Mouse (Mus musculus) embryonic facial prominence, embryonic 11.5 days (tissue): ENCODE data around the gene Tprn. TPM values are rescaled to one million over a fixed set of nuclear protein-coding genes. Genes with fewer than 3 reads are reported as not detected.

Experiments
- ATAC-seq: fragments of 200-750 bp; cut with Nextera tagmentation; replicated peaks from 2 replicates; pipeline ENCODE4 v1.8.0; 2017; ENCODE audit warnings: low read depth; ENCODE audit not compliant: insufficient number of reproducible peaks, low FRiP score, low TSS enrichment
- DNase-seq: peaks from one replicate; pipeline ENCODE4 v3.0.0-alpha.2; 2015; ENCODE audit warnings: low spot score
- H3K27ac ChIP-seq: fragments of 300-500 bp; sonication (generic); replicated peaks from 2 replicates; pipeline ENCODE4 v1.5.1; 2014; ENCODE audit warnings: mild to moderate bottlenecking, low read depth, low read length, control low read depth
- H3K27me3 ChIP-seq: fragments of 300-500 bp; sonication (generic); 2 replicates; pipeline ENCODE4 v1.6.1; 2014; ENCODE audit warnings: mild to moderate bottlenecking, low read length, moderate library complexity, mixed read lengths; ENCODE audit not compliant: control insufficient read depth, insufficient read depth
- H3K36me3 ChIP-seq: fragments of 300-500 bp; sonication (generic); replicated peaks from 2 replicates; pipeline ENCODE4 v1.6.1; 2014; ENCODE audit warnings: low read depth, mild to moderate bottlenecking, low read length, moderate library complexity, mixed read lengths; ENCODE audit not compliant: control insufficient read depth, insufficient read depth
- H3K4me1 ChIP-seq: fragments of 300-500 bp; sonication (generic); 2 replicates; pipeline ENCODE4 v1.6.1; 2014; ENCODE audit warnings: low read length, mixed read lengths; ENCODE audit not compliant: control insufficient read depth, insufficient read depth
- H3K4me2 ChIP-seq: fragments of 300-500 bp; sonication (generic); 2 replicates; pipeline ENCODE4 v1.6.1; 2014; ENCODE audit warnings: low read depth, mild to moderate bottlenecking, control low read depth, low read length, moderate library complexity
- H3K4me3 ChIP-seq: fragments of 300-500 bp; sonication (generic); 2 replicates; pipeline ENCODE4 v1.5.1; 2014; ENCODE audit warnings: low read depth, low read length, control low read depth
- H3K9ac ChIP-seq: fragments of 300-500 bp; sonication (generic); replicated peaks from 2 replicates; pipeline ENCODE4 v1.6.1; 2014; ENCODE audit warnings: mild to moderate bottlenecking, control low read depth, low read length
- H3K9me3 ChIP-seq: fragments of 300-500 bp; sonication (generic); replicated peaks from 2 replicates; pipeline ENCODE4 v1.6.1; 2016; ENCODE audit warnings: mild to moderate bottlenecking, low read length, inconsistent platforms, mixed read lengths; ENCODE audit not compliant: control insufficient read depth
- WGBS: fragments of 180-500 bp; shearing (Covaris S2); extraction: QIAGEN DNeasy Blood & Tissue Kit; methylation state at CpG from one replicate; pipeline ENCODE4 v1.1.7; 2014; 5-methylcytosine and 5-hydroxymethylcytosine counted together
- polyA plus RNA-seq: library from polyadenylated mRNA; unstranded; fragments of >200 nt; fragmentation: Nextera tagmentation; extraction: Ambion mirVana; gene quantifications from 2 replicates; pipeline ENCODE4 v1.2.1, GENCODE M21; 2014

Tprn gene
- polyA plus RNA-seq, 1 experiment from 2014 or later = 4.3 TPM

DNA sequence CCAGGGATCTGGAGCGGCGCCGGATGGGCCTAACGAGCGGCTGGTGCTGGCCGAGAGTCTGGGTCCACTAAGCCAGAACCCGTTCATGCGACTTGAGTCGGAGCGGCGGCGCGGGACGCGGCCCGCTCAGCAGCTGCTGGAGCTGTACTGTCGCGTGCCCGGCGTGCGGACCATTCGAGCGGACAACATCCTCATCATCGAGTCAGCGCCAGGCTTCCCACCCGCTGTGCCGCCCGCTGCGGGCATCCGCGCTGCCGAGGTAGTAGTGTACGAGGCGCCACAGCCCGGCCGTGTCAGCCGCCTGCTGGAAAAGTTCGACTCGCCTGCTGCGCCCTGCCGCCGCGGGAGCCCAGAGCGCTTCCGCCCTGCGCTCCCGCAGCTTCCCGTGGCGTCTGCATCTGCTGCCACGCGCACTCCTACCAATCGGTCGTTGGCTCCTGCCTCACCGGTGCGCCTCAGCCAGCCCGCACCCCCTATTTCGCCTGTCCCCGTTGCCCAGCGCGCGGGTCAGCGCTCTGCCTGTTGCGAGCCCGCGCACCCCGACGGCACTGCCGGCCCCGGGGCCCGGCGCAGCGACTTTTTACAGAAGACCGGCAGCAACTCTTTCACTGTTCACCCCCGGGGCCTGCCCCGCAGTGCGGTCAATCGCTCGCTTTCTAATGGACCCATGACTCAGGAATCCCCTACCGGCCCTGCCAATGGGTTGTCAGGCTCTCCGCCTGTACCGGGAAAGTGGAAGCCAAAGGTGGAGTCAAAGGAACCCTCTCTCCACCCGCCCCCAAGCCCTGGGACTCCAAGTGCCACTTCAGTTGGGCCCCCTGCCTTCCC lies 591 bp downstream of the Tprn start:
- H3K27me3 ChIP-seq = peaks cover 12% of the 10 kb centered on the region
- H3K27ac ChIP-seq = no peak overlapping the region
- peak overlapping the region; percentile 66 for H3K4me3 ChIP-seq
- ATAC-seq (peak; percentile 3; the same call in 1 of the 2 replicates), DNase-seq (peak; percentile 35)
- no peaks in the 10 kb centered on the region for H3K9me3 ChIP-seq
- peak overlapping the region; percentile 93 for H3K4me2 ChIP-seq
- under 1% methylated on average over 76 of the region's 82 CpGs for WGBS
- H3K9ac ChIP-seq = peak overlapping the region; percentile 66
- H3K36me3 ChIP-seq = no peaks in the 10 kb centered on the region
- peaks cover 9% of the 10 kb centered on the region for H3K4me1 ChIP-seq

GRCm38 (mm10) chr2:25263623-25264285 lies 1.3 kb downstream of the Tprn start:
- peaks cover 9% of the 10 kb centered on the region for H3K4me1 ChIP-seq
- peak overlapping the region; percentile 66 for H3K4me3 ChIP-seq
- no peak for DNase-seq
- H3K9ac ChIP-seq = peak overlapping the region; percentile 7; the same call in 1 of the 2 replicates
- H3K4me2 ChIP-seq = peak overlapping the region; percentile 93
- 19% methylated on average over 12 of the region's 12 CpGs for WGBS
- no peaks in the 10 kb centered on the region for H3K36me3 ChIP-seq
- peaks cover 12% of the 10 kb centered on the region for H3K27me3 ChIP-seq
- H3K9me3 ChIP-seq = no peaks in the 10 kb centered on the region
- no peak for ATAC-seq
- H3K27ac ChIP-seq = no peak overlapping the region

GRCm38 (mm10) chr2:25264286-25264660 lies 1.9 kb downstream of the Tprn start:
- Histone ChIP-seq H3K27ac (no peak overlapping the region), H3K27me3 (peaks cover 12% of the 10 kb centered on the region), H3K4me2 (peak overlapping the region; percentile 7; the same call in 1 of the 2 replicates), H3K9me3 (no peaks in the 10 kb centered on the region), H3K4me1 (peaks cover 9% of the 10 kb centered on the region), H3K4me3 (no peak overlapping the region), H3K36me3 (no peaks in the 10 kb centered on the region), H3K9ac (no peak overlapping the region)
- DNase-seq = no peak
- WGBS = 80% methylated on average over 5 of the region's 5 CpGs
- ATAC-seq = no peak

DNA sequence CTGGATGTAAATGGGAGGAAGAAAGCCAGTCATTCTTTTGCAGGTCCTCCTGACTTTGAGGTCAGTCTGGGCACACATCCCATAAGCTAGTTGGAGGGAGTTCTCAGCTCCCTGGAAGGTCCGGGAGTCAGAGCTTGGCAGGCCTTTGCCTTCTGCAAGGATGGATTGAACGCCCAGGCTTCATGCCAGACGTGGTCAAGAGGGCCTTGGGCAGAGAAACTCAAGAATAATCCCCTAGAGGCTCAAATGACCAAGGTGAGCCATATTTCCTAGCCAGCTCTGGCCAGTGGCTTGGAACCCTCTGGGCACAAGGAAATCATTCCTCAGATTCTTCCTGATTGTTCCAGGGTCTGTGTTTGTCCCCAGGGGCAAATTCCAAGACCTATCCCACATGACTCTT lies 2.4 kb downstream of the Tprn start:
- WGBS = 72% methylated on average over 3 of the region's 3 CpGs
- Histone ChIP-seq H3K4me2 (peak overlapping the region; percentile 7; the same call in 1 of the 2 replicates), H3K4me1 (peaks cover 9% of the 10 kb centered on the region)

GRCm38 (mm10) chr2:25265897-25266656 lies 3.7 kb downstream of the Tprn start:
- Histone ChIP-seq H3K27me3 (peaks cover 12% of the 10 kb centered on the region), H3K4me2 (no peak overlapping the region), H3K9me3 (no peaks in the 10 kb centered on the region), H3K27ac (no peak overlapping the region), H3K36me3 (no peaks in the 10 kb centered on the region; the same call in 1 of the 2 replicates), H3K4me3 (no peak overlapping the region), H3K9ac (no peak overlapping the region), H3K4me1 (peaks cover 9% of the 10 kb centered on the region)
- 64% methylated on average over 6 of the region's 6 CpGs for WGBS
- DNase-seq (no peak), ATAC-seq (no peak)

More for the DNA sequence above, 2.4 kb downstream of the Tprn start:
- H3K4me3 ChIP-seq = no peak overlapping the region
- H3K9ac ChIP-seq = no peak overlapping the region
- DNase-seq = no peak
- no peak for ATAC-seq
- H3K9me3 ChIP-seq = no peaks in the 10 kb centered on the region
- peaks cover 12% of the 10 kb centered on the region for H3K27me3 ChIP-seq
- no peak overlapping the region for H3K27ac ChIP-seq
- no peaks in the 10 kb centered on the region for H3K36me3 ChIP-seq

GRCm38 (mm10) chr2:25266720-25267119 lies 4.3 kb downstream of the Tprn start:
- ATAC-seq = no peak
- WGBS = 58% methylated on average over 2 of the region's 2 CpGs
- Histone ChIP-seq H3K36me3 (no peaks in the 10 kb centered on the region; the same call in 1 of the 2 replicates), H3K9ac (no peak overlapping the region), H3K4me1 (peaks cover 9% of the 10 kb centered on the region), H3K4me2 (no peak overlapping the region), H3K4me3 (no peak overlapping the region), H3K27ac (no peak overlapping the region), H3K9me3 (no peaks in the 10 kb centered on the region), H3K27me3 (peaks cover 12% of the 10 kb centered on the region)
- DNase-seq = no peak

GRCm38 (mm10) chr2:25267241-25267640 lies 4.8 kb downstream of the Tprn start:
- Histone ChIP-seq H3K4me3 (no peak overlapping the region), H3K4me1 (peaks cover 9% of the 10 kb centered on the region), H3K27ac (no peak overlapping the region), H3K9ac (no peak overlapping the region), H3K36me3 (no peaks in the 10 kb centered on the region; the same call in 1 of the 2 replicates), H3K9me3 (no peaks in the 10 kb centered on the region), H3K4me2 (no peak overlapping the region), H3K27me3 (peaks cover 12% of the 10 kb centered on the region)
- ATAC-seq (no peak), DNase-seq (no peak)
